Mouse (Mus musculus) embryonic facial prominence, embryonic 15.5 days (tissue): ENCODE measurements around the gene AI597479. TPM values are rescaled to one million over a fixed set of nuclear protein-coding genes. Genes with fewer than 3 reads are reported as not detected.
A peak's percentile ranks its signal among the peaks of the same experiment; 100 is the strongest.

Source experiments
- ATAC-seq: fragments of 200-750 bp; cut with Nextera tagmentation; 2 replicates; pipeline ENCODE4 v1.8.0; 2017; ENCODE audit warnings: low read depth, moderate TSS enrichment; ENCODE audit not compliant: insufficient number of reproducible peaks, low FRiP score, low TSS enrichment
- H3K27ac ChIP-seq: fragments of 300-500 bp; sonication (generic); replicated peaks from 2 replicates; pipeline ENCODE4 v1.5.1; 2015; ENCODE audit warnings: mild to moderate bottlenecking, inconsistent platforms
- H3K27me3 ChIP-seq: fragments of 300-500 bp; sonication (generic); 2 replicates; pipeline ENCODE4 v1.6.1; 2015; ENCODE audit warnings: inconsistent platforms
- H3K36me3 ChIP-seq: fragments of 300-500 bp; sonication (generic); 2 replicates; pipeline ENCODE4 v1.6.1; 2015; ENCODE audit warnings: mild to moderate bottlenecking, inconsistent platforms
- H3K4me1 ChIP-seq: fragments of 300-500 bp; sonication (generic); 2 replicates; pipeline ENCODE4 v1.6.1; 2015; ENCODE audit warnings: inconsistent platforms
- H3K4me2 ChIP-seq: fragments of 300-500 bp; sonication (generic); replicated peaks from 2 replicates; pipeline ENCODE4 v1.6.1; 2015; ENCODE audit warnings: mild to moderate bottlenecking, inconsistent platforms
- H3K4me3 ChIP-seq: fragments of 300-500 bp; sonication (generic); replicated peaks from 2 replicates; pipeline ENCODE4 v1.5.1; 2015; ENCODE audit warnings: mild to moderate bottlenecking, inconsistent platforms
- H3K9ac ChIP-seq: fragments of 300-500 bp; sonication (generic); 2 replicates; pipeline ENCODE4 v1.6.1; 2015; ENCODE audit warnings: inconsistent platforms
- H3K9me3 ChIP-seq: fragments of 300-500 bp; sonication (generic); replicated peaks from 2 replicates; pipeline ENCODE4 v1.6.1; 2016; ENCODE audit warnings: inconsistent platforms
- WGBS: fragments of 180-500 bp; shearing (Covaris S2); methylation state at CpG from one replicate; pipeline ENCODE4 v1.1.7; 2015; 5-methylcytosine and 5-hydroxymethylcytosine counted together
- polyA plus RNA-seq: library from polyadenylated mRNA; unstranded; fragments of >200 nt; fragmentation: Nextera tagmentation; extraction: Ambion mirVana; gene quantifications from 2 replicates; pipeline ENCODE4 v1.2.1, GENCODE M21; 2015

Gene AI597479
- polyA plus RNA-seq, 1 experiment from 2014 or later: 30.0 TPM

- Histone ChIP-seq H3K4me1 (peaks cover 16% of the 10 kb centered on the region), H3K4me2 (no peak overlapping the region), H3K27me3 (no peaks in the 10 kb centered on the region), H3K9me3 (no peaks in the 10 kb centered on the region), H3K27ac (no peak overlapping the region), H3K9ac (no peak overlapping the region), H3K4me3 (no peak overlapping the region), H3K36me3 (0 out of 2 replicates have a peak, but pooled peaks cover 3% of the 10 kb centered on the region)
- WGBS: 83% methylated on average over 1 of the region's 1 CpGs
- no peak for ATAC-seq
These were observed 8.1 kb upstream of the AI597479 start for GRCm38 (mm10) chr1:43090418-43090817.

DNA sequence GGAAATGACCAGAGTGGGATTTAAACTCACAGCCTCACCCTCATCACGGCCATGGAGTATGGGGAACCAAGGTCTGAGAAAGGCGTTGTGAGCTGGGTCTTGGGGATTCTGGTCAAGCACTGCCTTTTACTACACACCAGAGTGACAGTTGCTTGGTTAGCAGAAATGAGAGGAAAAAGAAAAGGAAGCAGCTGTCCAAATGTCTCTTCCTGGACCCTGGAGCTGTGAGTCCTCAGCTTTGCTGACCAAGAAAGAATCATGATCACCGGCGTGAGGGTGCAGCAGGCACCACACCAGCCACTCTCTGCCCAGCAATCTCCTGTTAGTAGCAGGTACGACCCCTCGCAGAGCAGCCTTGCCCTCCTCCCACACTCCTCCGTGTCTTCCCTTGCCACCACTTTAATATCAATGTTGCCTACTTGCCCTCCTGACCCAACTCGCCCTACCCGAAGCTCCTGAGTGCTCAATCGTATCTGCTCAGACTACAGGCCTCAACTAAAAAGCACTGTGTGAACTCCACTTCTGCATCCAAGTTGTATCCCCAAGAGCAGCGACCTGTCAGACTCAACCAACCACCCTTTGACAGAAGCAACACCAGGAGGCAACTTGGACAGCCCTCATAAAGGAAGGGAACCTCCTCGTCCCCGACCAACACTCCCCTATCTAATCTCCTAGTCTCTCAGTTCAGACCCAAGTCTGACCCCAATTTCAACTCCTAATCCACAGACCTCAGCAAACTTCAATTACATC lies 7.0 kb upstream of the AI597479 start:
- Histone ChIP-seq H3K9ac (peak overlapping the region; percentile 81), H3K27ac (no peak overlapping the region), H3K4me2 (peak overlapping the region; percentile 68), H3K36me3 (no peaks in the 10 kb centered on the region), H3K4me1 (peaks cover 16% of the 10 kb centered on the region), H3K9me3 (no peaks in the 10 kb centered on the region), H3K4me3 (peak overlapping the region; percentile 79), H3K27me3 (no peaks in the 10 kb centered on the region)
- 44% methylated on average over 13 of the region's 13 CpGs for WGBS
- ATAC-seq: no peak

- Histone ChIP-seq H3K4me2 (peak overlapping the region; percentile 68), H3K9me3 (no peaks in the 10 kb centered on the region), H3K9ac (peak overlapping the region; percentile 81), H3K4me3 (peak overlapping the region; percentile 79), H3K27ac (peak overlapping the region; percentile 74), H3K36me3 (no peaks in the 10 kb centered on the region), H3K4me1 (peaks cover 16% of the 10 kb centered on the region), H3K27me3 (no peaks in the 10 kb centered on the region)
- WGBS: under 1% methylated on average over 93 of the region's 102 CpGs
- ATAC-seq: peak; percentile 80
These were observed 6.2 kb upstream of the AI597479 start for GRCm38 (mm10) chr1:43092056-43093015.

DNA sequence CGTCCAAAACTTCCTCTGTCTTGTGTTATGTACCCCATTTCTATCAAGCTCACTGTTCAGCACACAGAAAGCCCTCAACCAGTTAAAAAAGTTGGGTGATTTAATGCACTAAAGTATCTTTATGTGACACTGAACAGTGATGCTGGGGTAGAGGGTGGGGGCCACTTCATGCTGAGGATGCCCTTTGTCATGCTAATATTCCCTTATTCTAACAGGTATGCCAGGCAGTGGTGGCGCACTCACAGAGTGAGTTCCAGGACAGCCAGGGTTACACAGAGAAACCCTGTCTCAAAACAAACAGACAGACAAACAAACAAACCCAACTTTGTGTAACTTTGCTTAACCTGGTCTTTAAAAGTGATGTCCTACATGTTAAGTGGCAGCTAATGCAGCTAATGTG lies 4.3 kb upstream of the AI597479 start:
- Histone ChIP-seq H3K9me3 (no peaks in the 10 kb centered on the region), H3K36me3 (no peaks in the 10 kb centered on the region), H3K4me2 (no peak overlapping the region), H3K27ac (no peak overlapping the region), H3K27me3 (no peaks in the 10 kb centered on the region), H3K4me3 (no peak overlapping the region), H3K4me1 (peaks cover 16% of the 10 kb centered on the region), H3K9ac (no peak overlapping the region)
- no peak for ATAC-seq
- WGBS: 93% methylated on average over 2 of the region's 2 CpGs

DNA sequence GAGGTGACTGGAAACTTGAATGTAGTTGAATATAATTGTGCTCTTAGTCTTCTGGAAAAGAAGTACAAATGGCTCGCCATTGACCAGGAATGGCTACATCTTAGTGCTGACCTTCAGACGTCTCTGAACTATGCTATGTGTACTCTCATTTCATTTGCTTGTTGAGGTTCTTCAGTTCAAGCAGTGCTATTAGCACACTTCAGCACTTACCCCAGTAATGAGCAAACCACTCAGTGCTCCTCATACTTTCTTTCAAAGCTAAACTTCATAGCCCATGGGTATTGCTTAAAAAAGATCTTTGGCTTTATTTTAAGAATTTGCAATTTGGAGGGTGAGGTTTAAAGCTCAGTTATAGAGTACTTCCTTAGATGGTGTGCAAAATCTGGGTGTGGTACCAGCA lies 10.2 kb downstream of the AI597479 start:
- Histone ChIP-seq H3K27me3 (no peaks in the 10 kb centered on the region), H3K4me1 (no peaks in the 10 kb centered on the region), H3K27ac (no peak overlapping the region), H3K9me3 (no peaks in the 10 kb centered on the region), H3K36me3 (peaks cover 65% of the 10 kb centered on the region), H3K4me2 (no peak overlapping the region), H3K9ac (no peak overlapping the region), H3K4me3 (no peak overlapping the region)
- 92% methylated on average over 2 of the region's 2 CpGs for WGBS
- ATAC-seq: no peak

- H3K4me1 ChIP-seq: no peaks in the 10 kb centered on the region
- no peak overlapping the region for H3K9ac ChIP-seq
- whole genome bisulfite sequencing: 52% methylated on average over 4 of the region's 4 CpGs
- H3K4me2 ChIP-seq: no peak overlapping the region
- peaks cover 70% of the 10 kb centered on the region for H3K36me3 ChIP-seq
- no peak for ATAC-seq
- no peak overlapping the region for H3K27ac ChIP-seq
- no peak overlapping the region for H3K4me3 ChIP-seq
- H3K9me3 ChIP-seq: no peaks in the 10 kb centered on the region
- H3K27me3 ChIP-seq: no peaks in the 10 kb centered on the region
These were observed 12.0 kb downstream of the AI597479 start for GRCm38 (mm10) chr1:43110556-43110955.

DNA sequence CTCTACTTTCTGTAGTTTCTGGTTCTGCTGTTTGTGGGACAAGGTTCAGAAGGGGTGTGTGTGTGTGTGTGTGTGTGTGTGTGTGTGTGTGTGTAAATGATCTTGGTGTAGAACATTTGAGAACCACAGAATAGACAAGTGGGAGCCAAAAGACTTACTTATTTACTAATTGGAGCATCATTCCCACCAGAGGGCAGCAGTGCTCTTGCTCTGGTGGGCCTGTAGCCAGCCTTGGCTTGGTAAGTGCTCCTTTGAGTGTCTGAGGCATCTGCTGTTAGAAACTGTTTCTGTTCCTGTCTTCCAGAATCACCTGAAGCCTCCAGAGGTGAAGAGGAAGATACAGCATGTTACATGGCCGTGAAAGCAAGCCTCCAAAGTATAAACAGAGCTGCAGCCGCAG lies 14.4 kb downstream of the AI597479 start:
- WGBS: 97% methylated on average over 2 of the region's 2 CpGs
- H3K4me1 ChIP-seq: no peaks in the 10 kb centered on the region
- peaks cover 71% of the 10 kb centered on the region for H3K36me3 ChIP-seq
- no peak overlapping the region for H3K27ac ChIP-seq
- H3K9ac ChIP-seq: no peak overlapping the region
- H3K9me3 ChIP-seq: no peaks in the 10 kb centered on the region
- no peak for ATAC-seq
- no peak overlapping the region for H3K4me2 ChIP-seq
- no peaks in the 10 kb centered on the region for H3K27me3 ChIP-seq
- no peak overlapping the region for H3K4me3 ChIP-seq

- WGBS: 92% methylated on average over 8 of the region's 8 CpGs
- no peak overlapping the region for H3K27ac ChIP-seq
- no peaks in the 10 kb centered on the region for H3K27me3 ChIP-seq
- H3K4me2 ChIP-seq: no peak overlapping the region
- no peaks in the 10 kb centered on the region for H3K4me1 ChIP-seq
- no peak overlapping the region for H3K9ac ChIP-seq
- ATAC-seq: no peak; the same call in 1 of the 2 replicates
- peaks cover 50% of the 10 kb centered on the region for H3K36me3 ChIP-seq
- no peak overlapping the region for H3K4me3 ChIP-seq
- H3K9me3 ChIP-seq: no peaks in the 10 kb centered on the region
These were observed 18.9 kb downstream of the AI597479 start for GRCm38 (mm10) chr1:43117435-43117834.

- no peak for ATAC-seq
- no peak overlapping the region for H3K27ac ChIP-seq
- peaks cover 30% of the 10 kb centered on the region for H3K36me3 ChIP-seq
- no peak overlapping the region for H3K9ac ChIP-seq
- H3K9me3 ChIP-seq: no peaks in the 10 kb centered on the region
- no peak overlapping the region for H3K4me3 ChIP-seq
- no peaks in the 10 kb centered on the region for H3K4me1 ChIP-seq
- H3K4me2 ChIP-seq: no peak overlapping the region
- WGBS: 93% methylated on average over 5 of the region's 5 CpGs
- H3K27me3 ChIP-seq: no peaks in the 10 kb centered on the region
These were observed 22.4 kb downstream of the AI597479 start for GRCm38 (mm10) chr1:43120950-43121349.

DNA sequence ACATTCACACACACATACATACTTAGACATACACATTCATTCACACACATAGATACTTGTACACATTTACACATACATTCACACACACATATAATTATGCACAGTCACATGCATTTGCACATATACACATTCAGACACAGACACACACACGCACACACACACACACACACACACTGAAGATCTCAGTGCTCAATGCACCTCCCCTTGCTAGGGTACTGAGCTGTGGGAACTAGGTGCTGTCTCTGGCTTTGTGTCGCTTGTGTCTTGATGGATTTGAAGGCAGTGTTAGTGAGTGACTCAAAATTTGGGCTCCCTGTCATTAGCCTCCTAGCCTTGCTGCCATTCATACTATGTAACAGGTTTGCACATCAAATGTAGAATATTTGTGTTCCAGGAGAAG lies 24.1 kb downstream of the AI597479 start:
- Histone ChIP-seq H3K4me2 (no peak overlapping the region), H3K9ac (no peak overlapping the region), H3K27ac (no peak overlapping the region), H3K4me1 (no peaks in the 10 kb centered on the region), H3K9me3 (no peaks in the 10 kb centered on the region), H3K36me3 (peaks cover 17% of the 10 kb centered on the region), H3K4me3 (no peak overlapping the region), H3K27me3 (no peaks in the 10 kb centered on the region)
- ATAC-seq: no peak
- 88% methylated on average over 2 of the region's 2 CpGs for WGBS

- Histone ChIP-seq H3K36me3 (peaks cover 10% of the 10 kb centered on the region; the same call in 1 of the 2 replicates), H3K4me1 (no peaks in the 10 kb centered on the region), H3K9me3 (no peaks in the 10 kb centered on the region), H3K4me3 (no peak overlapping the region), H3K4me2 (no peak overlapping the region), H3K9ac (no peak overlapping the region), H3K27me3 (no peaks in the 10 kb centered on the region), H3K27ac (no peak overlapping the region)
- WGBS: 74% methylated on average over 4 of the region's 4 CpGs
- ATAC-seq: no peak
These were observed 26.2 kb downstream of the AI597479 start for GRCm38 (mm10) chr1:43124726-43125125.
